Mouse (Mus musculus) testis, adult 2 months (tissue): ENCODE results near the gene BC004004. TPM values are rescaled to one million over a fixed set of nuclear protein-coding genes. Genes with fewer than 3 reads are reported as not detected.
"Not testable (repeated sequence)": the region's sequence is repeated elsewhere in the genome, so short reads cannot be mapped to it uniquely, and the experiment has no call there.

ENCODE experiments used
- H3K27ac ChIP-seq: fragments of 200-500 bp; 2 replicates; pipeline ENCODE4 v1.5.1; 2012; ENCODE audit warnings: low read depth, low read length; ENCODE audit not compliant: control insufficient read depth, insufficient read depth
- H3K27me3 ChIP-seq: fragments of 200-500 bp; 2 replicates; pipeline ENCODE4 v1.6.1; 2012; ENCODE audit warnings: mild to moderate bottlenecking, low read length, moderate library complexity; ENCODE audit not compliant: control insufficient read depth, insufficient read depth
- H3K36me3 ChIP-seq: fragments of 200-500 bp; 2 replicates; pipeline ENCODE4 v1.6.1; 2012; ENCODE audit warnings: mild to moderate bottlenecking, low read length; ENCODE audit not compliant: control insufficient read depth, insufficient read depth
- H3K4me1 ChIP-seq: fragments of 200-500 bp; 2 replicates; pipeline ENCODE4 v1.6.1; 2012; ENCODE audit warnings: low read length; ENCODE audit not compliant: control insufficient read depth, insufficient read depth
- H3K4me3 ChIP-seq: fragments of 200-500 bp; 2 replicates; pipeline ENCODE4 v1.5.1; 2012; ENCODE audit warnings: low read depth, mild to moderate bottlenecking, low read length, moderate library complexity, mixed read lengths; ENCODE audit not compliant: control insufficient read depth
- CTCF ChIP-seq: fragments of 200-500 bp; IDR thresholded peaks from 2 replicates; pipeline ENCODE4 v1.5.1; 2012; ENCODE audit warnings: low read depth, mild to moderate bottlenecking, inconsistent platforms, low read length, moderate library complexity; ENCODE audit not compliant: control insufficient read depth, insufficient read depth, insufficient replicate concordance
- POLR2A ChIP-seq: fragments of 200-500 bp; IDR thresholded peaks from 2 replicates; pipeline ENCODE4 v1.6.1; 2012; ENCODE audit warnings: low read depth, mild to moderate bottlenecking, inconsistent platforms, low read length, moderate library complexity; ENCODE audit not compliant: control insufficient read depth
- polyA plus RNA-seq: library from polyadenylated mRNA; depleted of rRNA; stranded (reverse); fragments of >200 nt; gene quantifications from 2 replicates; pipeline ENCODE4 v1.2.3, GENCODE M21; 2012

BC004004 gene
- polyA plus RNA-seq, 1 experiment = 42.5 TPM

DNA sequence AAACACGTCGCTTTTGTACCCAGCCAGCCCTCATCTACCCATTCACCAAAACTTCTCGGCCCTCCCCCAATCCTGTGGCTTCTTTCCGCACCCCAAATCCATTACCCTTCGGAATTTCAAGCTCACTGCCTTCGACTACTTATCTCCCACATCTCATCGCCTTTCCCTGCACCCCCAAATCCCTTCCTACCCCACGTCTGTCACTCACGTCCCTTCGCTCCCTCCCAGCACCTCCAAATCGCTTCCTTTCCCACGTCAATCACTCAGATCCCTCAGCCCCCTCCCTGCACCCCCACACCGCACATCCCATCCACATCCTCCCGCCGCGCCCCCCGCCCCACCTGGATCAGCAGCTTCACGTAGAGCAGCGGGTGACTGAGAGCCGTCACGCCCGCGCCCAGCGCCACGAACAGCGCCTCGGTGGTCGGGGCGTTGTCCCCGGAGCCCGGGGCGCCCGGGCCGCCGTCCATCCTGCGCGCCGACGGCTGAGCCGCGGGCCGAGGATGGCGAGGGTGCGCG, 78.6 kb downstream of the BC004004 start:
- no peaks in the 10 kb centered on the region for H3K36me3 ChIP-seq
- H3K27ac ChIP-seq = no peak overlapping the region
- peak overlapping the region; percentile 85 for H3K4me3 ChIP-seq
- H3K4me1 ChIP-seq = peaks cover 22% of the 10 kb centered on the region
- no peak for TF ChIP-seq POLR2A
- TF ChIP-seq CTCF = no peak
- H3K27me3 ChIP-seq = no peaks in the 10 kb centered on the region

DNA sequence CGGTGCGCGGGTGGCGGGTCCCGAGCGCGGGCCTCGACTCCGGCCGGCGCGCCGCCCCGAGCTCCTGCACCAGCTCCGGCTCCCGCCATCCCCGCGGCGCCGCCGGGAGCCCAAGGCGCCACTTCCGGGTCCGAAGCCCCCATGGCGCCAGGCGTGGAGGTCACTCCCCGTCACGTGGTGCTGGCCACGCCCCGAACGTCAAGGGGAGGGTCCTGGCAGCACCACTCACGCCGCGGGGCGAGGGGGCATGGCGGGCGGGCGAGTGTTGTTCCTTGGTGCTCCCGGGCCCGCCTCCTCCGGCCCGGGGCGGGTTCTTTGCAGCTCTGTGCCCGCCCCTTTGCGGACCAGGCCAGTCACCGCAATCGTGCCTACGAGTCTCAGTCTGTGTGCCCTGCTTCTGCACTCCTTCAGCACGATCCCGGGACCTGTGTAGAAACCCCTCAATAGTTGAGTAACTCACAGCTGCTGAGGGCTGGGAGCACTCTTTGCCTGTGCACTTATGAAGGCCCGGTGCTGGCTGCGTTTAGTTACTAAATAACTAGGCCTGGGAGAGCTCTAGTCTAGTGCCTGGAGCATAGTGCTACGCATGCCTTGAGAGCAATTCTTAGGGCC, 79.2 kb downstream of the BC004004 start, which contains the start of gene Mtch1:
Mtch1 (minus strand) TSS at position 290 of the 612 bp plus-strand sequence.
- Histone ChIP-seq H3K27me3 (no peaks in the 10 kb centered on the region), H3K27ac (peak within 1 kb of the TSS; percentile 19), H3K4me1 (peaks cover 16% of the 10 kb centered on the region), H3K4me3 (peak within 1 kb of the TSS; percentile 85), H3K36me3 (no peaks in the 10 kb centered on the region)
- TF ChIP-seq CTCF (no peak), POLR2A (peak; percentile 65)

DNA sequence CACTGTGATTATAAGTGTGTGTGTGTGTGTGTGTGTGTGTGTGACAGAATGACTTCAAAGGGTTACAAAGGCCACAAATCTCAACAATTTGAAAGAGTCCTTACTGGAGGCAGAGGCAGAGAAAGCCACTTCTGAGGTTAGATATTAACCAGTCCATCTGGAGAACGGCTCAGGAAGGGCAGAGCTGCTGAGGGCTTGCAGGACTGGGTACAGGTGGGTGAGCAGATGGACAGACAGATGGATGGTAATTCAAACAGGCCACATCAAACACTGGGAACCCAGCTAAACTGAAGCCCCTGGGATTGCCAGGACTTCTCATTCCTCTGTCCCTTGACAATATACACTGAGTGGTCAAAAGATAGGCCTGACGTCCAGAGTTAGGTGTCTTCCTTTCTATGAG, 80.4 kb downstream of the BC004004 start:
- no peak for TF ChIP-seq CTCF
- TF ChIP-seq POLR2A = no peak
- Histone ChIP-seq H3K4me3 (no peak overlapping the region), H3K36me3 (no peaks in the 10 kb centered on the region), H3K27me3 (no peaks in the 10 kb centered on the region), H3K27ac (no peak overlapping the region), H3K4me1 (peaks cover 16% of the 10 kb centered on the region)

DNA sequence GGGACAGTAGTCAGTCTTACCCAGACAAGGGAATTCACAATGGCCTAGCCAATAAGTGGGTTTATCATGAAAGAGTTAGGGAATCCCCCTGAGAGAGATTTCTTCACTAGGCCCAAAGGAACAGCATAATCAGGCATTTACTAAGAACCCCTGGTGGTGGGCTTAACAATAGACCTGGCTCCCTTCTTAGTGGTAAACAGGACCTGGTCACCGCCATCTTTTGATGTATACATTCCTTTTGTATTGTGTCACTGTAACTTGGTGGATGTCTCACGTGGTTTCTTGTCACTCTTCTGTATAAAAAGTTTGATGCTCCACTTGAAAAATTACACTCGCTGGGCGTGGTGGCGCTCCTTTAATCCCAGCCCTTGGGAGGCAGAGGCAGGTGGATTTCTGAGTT, 82.5 kb downstream of the BC004004 start:
- H3K36me3 ChIP-seq, H3K4me3 ChIP-seq, H3K27me3 ChIP-seq, H3K27ac ChIP-seq: not testable (repeated sequence)
- H3K4me1 ChIP-seq = peaks cover 17% of the 10 kb centered on the region

DNA sequence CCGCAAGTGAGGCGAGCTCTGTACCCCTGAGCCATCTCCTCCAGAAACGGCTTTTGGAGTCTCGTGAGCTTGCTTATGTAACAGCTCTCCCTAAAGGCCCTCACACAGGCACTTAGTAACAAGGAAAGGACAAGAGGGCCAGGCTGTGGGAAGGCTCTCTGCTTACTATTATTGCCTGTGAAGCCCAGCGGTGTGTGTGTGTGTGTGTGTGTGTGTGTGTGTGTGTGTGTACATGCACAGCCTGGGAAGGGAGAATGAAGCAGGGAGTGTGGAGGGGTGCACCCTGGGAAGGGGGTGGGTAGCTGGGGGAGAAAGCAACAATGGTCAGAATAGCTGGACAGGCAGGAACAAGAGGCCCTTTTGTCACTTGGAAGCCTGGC, 86.9 kb downstream of the BC004004 start:
- H3K36me3 ChIP-seq = no peaks in the 10 kb centered on the region
- peaks cover 19% of the 10 kb centered on the region for H3K4me1 ChIP-seq
- no peaks in the 10 kb centered on the region for H3K27me3 ChIP-seq
- H3K4me3 ChIP-seq = no peak overlapping the region
- TF ChIP-seq POLR2A (no peak), CTCF (no peak)
- H3K27ac ChIP-seq = peak overlapping the region; percentile 60

DNA sequence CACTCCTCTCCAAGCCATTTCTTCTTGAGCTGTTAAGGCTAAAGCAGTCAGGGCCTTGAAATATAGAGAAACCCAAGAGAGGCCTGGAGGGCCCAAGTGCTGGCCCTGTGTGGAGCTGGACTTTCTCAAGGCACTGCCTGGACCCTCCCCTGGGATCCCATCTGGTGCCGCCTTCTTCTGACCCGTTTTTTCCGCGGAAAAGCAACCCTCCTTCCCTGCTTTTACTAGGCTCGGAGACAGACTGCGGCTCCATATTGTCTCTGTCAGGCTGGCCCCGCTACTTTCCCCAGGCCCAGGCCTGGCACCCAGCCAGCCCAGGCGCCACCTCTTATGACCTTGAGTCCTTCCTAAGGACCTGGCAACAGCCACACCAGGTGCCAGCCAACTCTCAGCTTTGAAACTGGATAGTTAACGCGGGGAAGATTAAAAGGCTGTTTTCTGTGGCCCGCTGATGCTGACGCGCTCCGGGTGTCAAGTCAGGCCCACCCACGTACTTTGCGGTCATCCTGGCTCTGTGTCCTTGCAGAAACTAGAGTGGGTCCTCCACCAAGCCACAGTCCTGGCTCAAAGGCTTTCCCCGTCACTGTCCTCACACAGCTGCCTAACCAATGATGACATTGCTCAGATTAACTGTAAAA, 87.4 kb downstream of the BC004004 start:
- no peaks in the 10 kb centered on the region for H3K27me3 ChIP-seq
- H3K27ac ChIP-seq = peak overlapping the region; percentile 67
- H3K36me3 ChIP-seq = no peaks in the 10 kb centered on the region
- no peak for TF ChIP-seq CTCF
- TF ChIP-seq POLR2A = no peak; the same call in 1 of the 2 replicates
- peaks cover 19% of the 10 kb centered on the region for H3K4me1 ChIP-seq
- no peak overlapping the region; the same call in 1 of the 2 replicates for H3K4me3 ChIP-seq

DNA sequence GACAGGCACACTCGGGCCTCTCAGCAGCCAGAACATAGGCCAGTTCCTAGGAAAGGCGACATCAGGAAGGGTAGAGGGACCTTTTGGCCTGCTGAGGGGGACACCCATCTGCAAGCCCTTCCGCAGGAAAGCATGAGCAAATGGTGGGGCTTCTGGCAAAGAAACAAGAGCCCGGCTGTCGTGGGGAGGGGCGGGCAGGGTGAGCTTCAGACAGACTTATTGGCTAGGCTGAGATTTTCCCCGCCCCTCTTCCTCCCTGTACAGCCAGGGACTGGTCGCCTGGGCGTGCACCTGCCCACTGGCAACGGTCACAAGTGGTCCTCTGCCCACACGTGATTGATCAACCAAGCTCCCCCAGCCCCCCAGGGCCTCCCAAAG, 87.9 kb downstream of the BC004004 start:
- no peaks in the 10 kb centered on the region for H3K36me3 ChIP-seq
- peaks cover 19% of the 10 kb centered on the region for H3K4me1 ChIP-seq
- H3K4me3 ChIP-seq = no peak overlapping the region; the same call in none of the 2 replicates
- H3K27me3 ChIP-seq = no peaks in the 10 kb centered on the region
- peak overlapping the region; percentile 67 for H3K27ac ChIP-seq
- TF ChIP-seq CTCF = no peak
- TF ChIP-seq POLR2A = 0 out of 2 replicates have a peak, but pooled peaks have one; percentile 40
